Mouse (Mus musculus): ENCODE results near the gene Dcdc2b. TPM values are rescaled to one million over a fixed set of nuclear protein-coding genes. Genes with fewer than 3 reads are reported as not detected.

Gene Dcdc2b
- polyA plus RNA-seq (2015; fragmentation: Nextera tagmentation; extraction: Ambion mirVana): 1.5 and 2.1 TPM in 2 replicates

DNA sequence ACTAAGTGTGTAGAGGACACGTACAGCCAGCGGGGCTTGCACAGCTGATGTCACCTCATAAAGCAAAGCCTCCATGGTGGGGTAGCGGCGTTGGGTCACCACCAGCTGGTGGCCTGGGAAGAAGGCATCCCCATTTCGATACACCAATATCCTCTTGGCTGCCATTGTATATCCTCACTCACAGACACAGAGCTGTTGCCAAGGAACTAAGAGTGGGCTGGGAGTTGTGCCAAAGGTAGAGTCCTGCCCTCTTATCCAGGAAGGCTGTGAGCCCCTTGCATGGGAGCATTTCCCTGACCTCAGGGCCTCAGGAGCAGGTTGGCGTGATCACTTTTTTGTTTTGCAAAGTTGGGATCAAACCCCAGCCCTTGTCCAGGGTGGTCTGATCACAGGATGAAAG, at the start of gene Dcdc2b:
Gene Dcdc2b, minus strand, starts transcription at position 165 of the 400 bp plus-strand sequence.
- no peak within 1 kb of the TSS for H3K4me3 ChIP-seq
- WGBS: 62% methylated on average over 6 of the region's 6 CpGs
- H3K4me2 ChIP-seq: no peak within 1 kb of the TSS
- H3K9me3 ChIP-seq: no peaks in the 10 kb centered on the region
- H3K27ac ChIP-seq: no peak within 1 kb of the TSS
- H3K9ac ChIP-seq: no peak within 1 kb of the TSS
- peaks cover 16% of the 10 kb centered on the region for H3K4me1 ChIP-seq
- no peaks in the 10 kb centered on the region for H3K27me3 ChIP-seq
- no peak for ATAC-seq (ENCODE audit: borderline replicate concordance, extremely low read depth, low FRiP score, low TSS enrichment)
- no peaks in the 10 kb centered on the region; the same call in none of the 2 replicates for H3K36me3 ChIP-seq

DNA sequence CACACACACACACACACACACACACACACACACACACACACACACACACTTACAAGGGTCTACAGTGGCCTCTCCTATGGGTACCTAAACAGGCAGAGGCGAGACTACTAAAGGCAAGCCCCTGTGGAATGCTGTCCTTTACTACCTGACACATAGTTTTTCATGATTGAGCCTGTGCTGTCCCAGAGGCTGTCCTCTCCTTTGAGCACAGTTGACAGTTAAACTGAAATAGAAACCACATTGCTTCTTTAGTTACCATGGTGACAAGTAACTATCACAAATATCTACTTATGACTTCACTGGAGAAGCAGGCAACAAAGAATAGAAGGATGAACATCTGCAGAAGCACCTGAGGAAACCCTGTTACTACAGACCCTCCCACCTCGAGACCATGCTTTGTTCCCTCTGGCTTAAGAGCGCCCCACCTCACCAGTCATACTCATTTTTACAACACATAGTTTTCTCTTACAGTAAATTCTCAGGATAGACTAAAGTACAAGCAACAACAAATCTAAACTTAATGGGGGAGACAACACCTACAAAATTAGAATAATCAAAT, 48.3 kb upstream of the Dcdc2b start:
- no peaks in the 10 kb centered on the region for H3K4me1 ChIP-seq
- H3K9me3 ChIP-seq: no peaks in the 10 kb centered on the region
- no peak overlapping the region for H3K4me3 ChIP-seq
- WGBS: 71% methylated on average over 3 of the region's 3 CpGs
- H3K4me2 ChIP-seq: no peak overlapping the region
- no peak overlapping the region for H3K9ac ChIP-seq
- ATAC-seq (ENCODE audit: borderline replicate concordance, extremely low read depth, low FRiP score, low TSS enrichment): no peak
- H3K27ac ChIP-seq: no peak overlapping the region
- peaks cover 50% of the 10 kb centered on the region for H3K36me3 ChIP-seq
- H3K27me3 ChIP-seq: no peaks in the 10 kb centered on the region

DNA sequence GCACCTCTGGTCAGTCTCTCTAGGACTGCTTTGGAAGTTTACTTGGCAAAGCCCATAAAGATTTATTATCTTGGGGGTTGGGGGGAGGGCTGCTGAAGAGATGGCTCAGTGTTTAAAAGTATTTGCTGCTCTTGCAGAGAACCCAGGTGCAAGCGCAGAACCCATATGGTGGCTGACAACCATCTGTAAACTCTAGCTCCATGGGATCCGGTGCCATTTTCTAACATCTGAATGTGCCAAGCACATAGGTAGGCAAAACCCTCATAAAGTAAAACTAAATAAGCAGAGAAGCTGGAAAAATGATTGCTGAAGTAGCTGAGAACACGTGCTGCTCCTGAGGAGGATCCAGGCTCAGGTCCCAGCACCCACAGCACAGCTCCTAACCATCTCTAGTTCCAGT, 47.5 kb upstream of the Dcdc2b start:
- no peak overlapping the region for H3K4me3 ChIP-seq
- no peak for ATAC-seq (ENCODE audit: borderline replicate concordance, extremely low read depth, low FRiP score, low TSS enrichment)
- H3K27ac ChIP-seq: no peak overlapping the region
- no peak overlapping the region for H3K9ac ChIP-seq
- H3K4me2 ChIP-seq: no peak overlapping the region
- H3K4me1 ChIP-seq: no peaks in the 10 kb centered on the region
- H3K9me3 ChIP-seq: no peaks in the 10 kb centered on the region
- peaks cover 54% of the 10 kb centered on the region for H3K36me3 ChIP-seq
- H3K27me3 ChIP-seq: no peaks in the 10 kb centered on the region
- WGBS: 85% methylated on average over 3 of the region's 3 CpGs

DNA sequence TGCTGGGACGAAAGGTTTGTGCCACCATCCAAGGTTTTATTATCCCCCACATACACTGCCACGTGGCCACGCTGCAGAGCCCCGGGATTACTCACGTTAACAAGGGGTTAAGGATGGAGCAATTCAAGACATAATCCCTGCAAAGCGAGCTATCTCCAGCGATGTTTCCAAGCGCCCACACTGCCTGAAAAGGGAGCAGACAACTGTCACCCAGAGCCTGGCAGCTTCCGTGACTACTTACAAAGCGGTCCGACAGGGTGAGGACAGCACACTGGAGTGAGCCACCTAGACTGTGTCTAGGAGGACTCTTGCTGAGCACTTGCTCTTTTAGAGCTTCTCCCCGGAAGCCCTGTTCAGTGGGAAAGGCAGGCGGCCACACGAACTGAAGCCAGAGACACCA, 40.7 kb upstream of the Dcdc2b start:
- peaks cover 94% of the 10 kb centered on the region for H3K36me3 ChIP-seq
- no peak overlapping the region for H3K9ac ChIP-seq
- H3K9me3 ChIP-seq: no peaks in the 10 kb centered on the region
- H3K4me2 ChIP-seq: no peak overlapping the region
- no peaks in the 10 kb centered on the region for H3K4me1 ChIP-seq
- H3K4me3 ChIP-seq: no peak overlapping the region
- 93% methylated on average over 14 of the region's 14 CpGs for WGBS
- ATAC-seq (ENCODE audit: borderline replicate concordance, extremely low read depth, low FRiP score, low TSS enrichment): no peak
- H3K27me3 ChIP-seq: no peaks in the 10 kb centered on the region
- H3K27ac ChIP-seq: no peak overlapping the region

DNA sequence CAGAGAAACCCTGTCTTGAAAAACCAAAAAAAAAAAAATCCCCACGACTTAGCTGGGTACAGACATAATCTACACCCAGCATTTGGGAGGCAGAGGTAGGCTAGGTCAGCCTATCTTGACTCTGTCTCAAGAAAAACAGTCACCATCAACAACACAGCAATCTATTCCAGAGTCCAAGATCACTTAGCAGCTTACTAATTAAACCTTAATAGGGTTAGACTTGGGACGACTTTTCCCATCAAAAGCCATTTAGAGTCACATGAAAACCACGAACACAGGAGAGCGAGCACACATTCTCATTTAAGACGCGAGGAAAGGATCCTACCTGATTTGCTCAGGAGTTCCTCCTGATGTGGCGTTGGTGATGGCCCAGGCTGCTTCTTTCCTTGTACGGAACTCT, 36.3 kb upstream of the Dcdc2b start:
- no peak overlapping the region for H3K4me2 ChIP-seq
- no peaks in the 10 kb centered on the region for H3K9me3 ChIP-seq
- H3K4me1 ChIP-seq: no peaks in the 10 kb centered on the region
- H3K27ac ChIP-seq: no peak overlapping the region
- H3K9ac ChIP-seq: no peak overlapping the region
- H3K27me3 ChIP-seq: no peaks in the 10 kb centered on the region
- H3K4me3 ChIP-seq: no peak overlapping the region
- 93% methylated on average over 8 of the region's 8 CpGs for WGBS
- no peak for ATAC-seq (ENCODE audit: borderline replicate concordance, extremely low read depth, low FRiP score, low TSS enrichment)
- peaks cover 95% of the 10 kb centered on the region for H3K36me3 ChIP-seq

DNA sequence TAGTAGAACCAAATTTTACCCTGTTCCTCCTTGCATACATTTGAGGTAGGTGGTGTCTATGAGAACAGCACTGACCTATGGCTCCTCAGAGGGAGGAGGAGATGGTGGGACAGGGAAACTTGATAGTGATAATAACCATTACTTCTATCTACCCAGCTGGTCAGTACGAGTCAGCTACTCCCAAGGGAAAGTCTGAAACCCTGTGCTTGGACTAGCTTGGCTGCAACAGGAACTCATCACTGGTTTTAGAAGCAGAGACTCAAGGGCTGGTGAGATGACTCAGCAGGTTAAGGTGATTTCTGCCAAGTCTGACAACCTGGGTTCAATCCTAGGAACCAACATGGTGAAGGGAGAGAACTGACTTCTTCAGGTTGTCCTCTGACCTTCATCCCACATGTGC, 34.6 kb upstream of the Dcdc2b start:
- Histone ChIP-seq H3K4me2 (no peak overlapping the region), H3K9ac (no peak overlapping the region), H3K27me3 (no peaks in the 10 kb centered on the region), H3K4me1 (no peaks in the 10 kb centered on the region), H3K36me3 (peaks cover 90% of the 10 kb centered on the region), H3K4me3 (no peak overlapping the region), H3K27ac (no peak overlapping the region), H3K9me3 (no peaks in the 10 kb centered on the region)
- ATAC-seq (ENCODE audit: borderline replicate concordance, extremely low read depth, low FRiP score, low TSS enrichment): no peak
- WGBS: 81% methylated on average over 1 of the region's 1 CpGs

DNA sequence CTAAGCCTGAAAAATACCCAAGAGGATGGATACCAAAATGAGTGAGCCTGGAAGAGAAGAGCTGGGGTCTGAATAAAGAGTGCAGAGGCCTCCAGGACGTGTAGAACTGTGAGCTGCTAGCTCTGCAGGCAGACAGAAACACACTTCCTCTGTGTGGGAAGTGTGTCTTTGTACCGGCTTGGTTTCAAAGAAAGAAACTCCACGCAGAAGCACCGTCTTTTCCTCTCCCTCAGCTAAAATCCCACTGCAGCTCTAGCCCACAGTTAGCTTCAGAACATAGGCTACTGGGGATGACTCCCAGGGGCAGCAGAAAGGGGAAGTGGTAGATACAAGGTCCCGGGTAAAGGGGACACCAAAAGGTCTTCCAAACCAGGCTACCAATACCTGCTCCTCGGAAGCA, 31.1 kb upstream of the Dcdc2b start:
- ATAC-seq (ENCODE audit: borderline replicate concordance, extremely low read depth, low FRiP score, low TSS enrichment): no peak

DNA sequence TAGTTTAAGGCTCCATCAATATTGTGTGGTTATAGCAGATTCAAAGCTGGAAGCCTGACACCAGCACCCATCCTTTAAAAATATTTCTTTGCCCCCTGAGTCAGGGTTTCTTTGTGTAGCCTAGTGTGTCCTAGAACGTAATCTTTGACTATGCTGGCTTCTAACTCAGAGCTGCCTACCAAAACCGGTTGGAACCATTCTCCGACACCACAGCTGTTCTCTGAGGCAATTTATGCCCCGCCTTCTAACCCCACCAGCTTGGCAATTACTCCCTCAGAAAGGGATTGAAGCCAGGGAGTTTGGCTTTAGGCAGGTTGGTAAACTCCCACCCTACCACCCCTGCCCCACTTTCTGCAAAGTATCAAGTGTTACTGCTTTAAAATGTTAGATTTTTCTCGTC, 27.7 kb upstream of the Dcdc2b start:
- H3K4me2 ChIP-seq: peak overlapping the region; percentile 88
- peaks cover 29% of the 10 kb centered on the region for H3K4me1 ChIP-seq
- ATAC-seq (ENCODE audit: borderline replicate concordance, extremely low read depth, low FRiP score, low TSS enrichment): no peak
- H3K9me3 ChIP-seq: no peaks in the 10 kb centered on the region
- no peaks in the 10 kb centered on the region for H3K27me3 ChIP-seq
- H3K9ac ChIP-seq: 0 out of 2 replicates have a peak overlapping the region, but pooled peaks have one; percentile 22
- 45% methylated on average over 5 of the region's 5 CpGs for whole genome bisulfite sequencing
- 0 out of 2 replicates have a peak overlapping the region, but pooled peaks have one; percentile 65 for H3K4me3 ChIP-seq
- peaks cover 48% of the 10 kb centered on the region for H3K36me3 ChIP-seq
- peak overlapping the region; percentile 44; the same call in 1 of the 2 replicates for H3K27ac ChIP-seq

More for the DNA sequence above, 31.1 kb upstream of the Dcdc2b start:
- H3K9ac ChIP-seq: no peak overlapping the region
- H3K4me2 ChIP-seq: no peak overlapping the region
- no peaks in the 10 kb centered on the region for H3K27me3 ChIP-seq
- WGBS: 82% methylated on average over 6 of the region's 6 CpGs
- no peak overlapping the region for H3K27ac ChIP-seq
- H3K36me3 ChIP-seq: peaks cover 59% of the 10 kb centered on the region
- H3K4me3 ChIP-seq: no peak overlapping the region
- H3K9me3 ChIP-seq: no peaks in the 10 kb centered on the region
- peaks cover 6% of the 10 kb centered on the region; the same call in 1 of the 2 replicates for H3K4me1 ChIP-seq

DNA sequence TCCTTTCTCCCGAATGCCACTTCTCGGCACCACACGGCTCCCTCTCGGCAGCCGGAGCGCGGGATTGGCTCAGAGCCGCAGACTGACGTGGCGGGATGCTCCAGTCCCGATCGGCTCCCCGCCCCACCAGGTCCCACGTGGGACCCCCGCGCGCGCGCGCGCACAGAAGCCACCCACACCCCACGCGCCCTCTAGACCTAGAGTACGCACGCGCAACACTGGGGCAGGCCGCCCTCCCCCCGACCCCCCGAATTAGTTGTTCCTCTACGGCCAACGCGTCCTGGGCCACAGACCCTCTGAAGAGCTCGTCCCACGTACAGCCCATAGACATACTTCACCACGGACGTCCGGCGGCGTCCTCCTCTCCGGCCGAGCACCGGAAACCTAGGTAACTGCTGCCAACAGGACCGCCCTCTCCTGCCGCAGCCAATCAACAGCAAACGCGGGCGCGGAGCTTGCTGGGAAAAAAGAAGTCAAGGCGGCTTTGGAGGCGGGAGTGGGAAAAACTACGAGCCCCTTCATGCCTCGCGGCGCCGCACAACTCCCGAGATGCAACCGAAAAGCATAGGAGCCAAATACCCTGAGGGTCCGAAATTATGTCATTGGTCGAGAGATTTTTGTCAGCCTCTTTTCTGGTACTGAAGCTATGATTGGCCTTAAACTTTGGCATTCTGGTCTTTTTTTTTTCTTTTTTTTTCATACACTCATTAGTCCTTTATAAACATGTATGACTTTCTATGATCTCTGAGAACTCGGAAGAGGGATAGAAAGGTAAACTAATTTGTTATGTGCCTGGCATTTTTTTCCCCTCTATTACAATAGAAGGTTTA, 26.8 kb upstream of the Dcdc2b start, which contains the start of gene Txlna:
Gene Txlna, minus strand, starts transcription at position 428 of the 830 bp plus-strand sequence.
- Histone ChIP-seq H3K27me3 (no peaks in the 10 kb centered on the region), H3K4me2 (peak within 1 kb of the TSS; percentile 88), H3K9me3 (no peaks in the 10 kb centered on the region), H3K4me1 (peaks cover 29% of the 10 kb centered on the region), H3K4me3 (peak within 1 kb of the TSS; percentile 65), H3K9ac (peak within 1 kb of the TSS; percentile 78), H3K36me3 (peaks cover 49% of the 10 kb centered on the region), H3K27ac (peak within 1 kb of the TSS; percentile 96)
- ATAC-seq (ENCODE audit: borderline replicate concordance, extremely low read depth, low FRiP score, low TSS enrichment): peak; percentile 95
- under 1% methylated on average over 60 of the region's 60 CpGs for WGBS

DNA sequence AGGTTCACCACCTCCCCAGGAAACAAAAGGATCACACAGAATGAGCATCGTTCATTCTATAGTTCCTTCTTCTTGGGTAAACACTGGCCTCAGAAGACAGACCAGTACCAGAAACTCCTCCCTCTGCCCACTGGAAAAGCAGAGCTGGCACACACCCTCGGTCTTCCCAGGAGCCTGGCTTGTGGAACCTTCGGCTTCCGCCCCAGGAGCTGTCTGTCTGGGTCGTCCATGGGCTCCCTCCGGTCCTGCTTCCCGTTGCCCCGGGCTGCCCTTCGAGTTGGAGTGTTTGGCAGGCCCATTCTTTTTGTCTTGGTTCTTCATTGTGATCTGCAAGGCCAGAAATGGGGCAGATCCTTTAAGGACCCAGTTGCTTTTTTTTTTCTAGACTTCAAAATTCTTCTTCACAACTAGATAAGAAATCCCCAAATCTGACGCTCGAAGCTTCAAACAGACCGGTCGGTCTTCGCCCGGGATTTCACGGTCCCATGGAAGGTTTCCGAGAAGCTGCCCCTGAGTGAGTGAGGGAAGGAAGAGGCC, 26.1 kb upstream of the Dcdc2b start:
- peak overlapping the region; percentile 78 for H3K9ac ChIP-seq
- peak overlapping the region; percentile 96 for H3K27ac ChIP-seq
- no peak for ATAC-seq (ENCODE audit: borderline replicate concordance, extremely low read depth, low FRiP score, low TSS enrichment)
- peak overlapping the region; percentile 88 for H3K4me2 ChIP-seq
- H3K36me3 ChIP-seq: peaks cover 48% of the 10 kb centered on the region
- no peaks in the 10 kb centered on the region for H3K27me3 ChIP-seq
- peak overlapping the region; percentile 65 for H3K4me3 ChIP-seq
- 2% methylated on average over 17 of the region's 17 CpGs for WGBS
- no peaks in the 10 kb centered on the region for H3K9me3 ChIP-seq
- H3K4me1 ChIP-seq: peaks cover 29% of the 10 kb centered on the region

DNA sequence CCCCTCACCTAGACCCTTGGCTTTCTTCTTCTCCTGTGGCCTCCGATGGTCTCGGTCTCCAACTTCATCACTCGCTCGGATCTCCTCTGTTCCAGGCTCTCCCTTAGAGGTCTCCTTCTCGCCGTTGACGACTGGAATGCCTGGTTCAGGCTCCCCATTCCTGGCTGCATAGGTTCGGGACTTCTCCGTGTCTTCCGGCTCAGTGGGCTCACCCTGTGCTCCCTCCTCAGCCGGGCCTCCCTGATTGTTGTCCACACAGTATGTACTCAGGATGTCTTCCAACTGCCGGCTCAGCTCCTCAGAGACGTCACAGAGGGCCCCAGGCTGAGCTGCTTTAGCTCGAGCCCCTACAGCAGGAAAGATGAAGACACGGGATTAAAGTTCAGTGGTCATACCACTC, 25.2 kb upstream of the Dcdc2b start:
- Histone ChIP-seq H3K9me3 (no peaks in the 10 kb centered on the region), H3K4me3 (peak overlapping the region; percentile 65), H3K4me2 (peak overlapping the region; percentile 88), H3K4me1 (peaks cover 29% of the 10 kb centered on the region), H3K9ac (no peak overlapping the region; the same call in 1 of the 2 replicates), H3K27me3 (no peaks in the 10 kb centered on the region), H3K36me3 (peaks cover 48% of the 10 kb centered on the region), H3K27ac (no peak overlapping the region)
- WGBS: 79% methylated on average over 15 of the region's 15 CpGs
- no peak for ATAC-seq (ENCODE audit: borderline replicate concordance, extremely low read depth, low FRiP score, low TSS enrichment)

DNA sequence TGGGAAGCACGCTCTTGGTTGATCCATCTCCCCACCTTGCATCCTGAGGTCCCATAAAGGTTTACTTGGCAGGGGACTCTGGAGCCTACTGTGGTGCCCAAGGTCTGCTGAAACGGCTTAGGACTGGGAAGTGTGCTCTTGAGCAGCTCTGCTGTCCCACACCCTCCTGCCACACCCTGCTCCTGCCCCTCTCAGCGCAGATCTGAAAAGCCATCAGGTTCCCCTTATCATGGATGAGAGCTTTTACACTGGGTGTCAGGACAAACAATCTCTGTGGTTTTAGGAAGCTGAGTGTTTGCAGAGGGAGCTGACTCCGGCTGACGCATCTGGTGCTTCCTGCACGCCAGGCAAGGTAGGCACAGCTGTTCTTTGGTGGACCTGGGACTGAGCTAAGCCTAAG, 19.8 kb upstream of the Dcdc2b start:
- no peaks in the 10 kb centered on the region for H3K9me3 ChIP-seq
- ATAC-seq (ENCODE audit: borderline replicate concordance, extremely low read depth, low FRiP score, low TSS enrichment): no peak
- peaks cover 16% of the 10 kb centered on the region for H3K4me1 ChIP-seq
- H3K9ac ChIP-seq: no peak overlapping the region
- 74% methylated on average over 6 of the region's 6 CpGs for WGBS
- no peaks in the 10 kb centered on the region for H3K27me3 ChIP-seq
- peaks cover 94% of the 10 kb centered on the region for H3K36me3 ChIP-seq
- H3K4me2 ChIP-seq: no peak overlapping the region
- no peak overlapping the region for H3K4me3 ChIP-seq
- no peak overlapping the region for H3K27ac ChIP-seq

All from lung, embryonic 15.5 days (tissue).